Mouse (Mus musculus) G1E (cell line): ENCODE measurements around the gene Snx8. TPM values are rescaled to one million over a fixed set of nuclear protein-coding genes. Genes with fewer than 3 reads are reported as not detected.
"Not testable (repeated sequence)": the region's sequence is repeated elsewhere in the genome, so short reads cannot be mapped to it uniquely, and the experiment has no call there.

Experiments used
- ATAC-seq: 2 replicates; pipeline ENCODE4 v1.8.0; 2016; ENCODE audit warnings: mild to moderate bottlenecking; ENCODE audit not compliant: insufficient number of reproducible peaks, poor library complexity, low FRiP score, severe bottlenecking; ENCODE audit errors: extremely low read depth
- DNase-seq: peaks from one replicate; pipeline ENCODE4 v3.0.0; 2012; ENCODE audit warnings: low spot score
- H3K27me3 ChIP-seq: 2 replicates; pipeline ENCODE4 v1.6.1; 2012; ENCODE audit warnings: mild to moderate bottlenecking, low read length, inconsistent platforms; ENCODE audit not compliant: insufficient read depth
- H3K36me3 ChIP-seq: replicated peaks from 2 replicates; pipeline ENCODE3; 2012; ENCODE audit warnings: mild to moderate bottlenecking, inconsistent platforms
- H3K4me1 ChIP-seq: 2 replicates; pipeline ENCODE4 v1.6.1; 2012; ENCODE audit warnings: low read depth, low read length, inconsistent platforms, mixed read lengths; ENCODE audit not compliant: insufficient read depth
- H3K4me3 ChIP-seq: 2 replicates; pipeline ENCODE4 v1.5.1; 2012; ENCODE audit warnings: low read depth, mild to moderate bottlenecking, inconsistent platforms, low read length, moderate library complexity, mixed read lengths
- H3K9me3 ChIP-seq: replicated peaks from 2 replicates; pipeline ENCODE4 v1.6.1; 2012; ENCODE audit warnings: inconsistent platforms
- CTCF ChIP-seq: IDR thresholded peaks from 2 replicates; pipeline ENCODE4 v1.5.1; 2012; ENCODE audit warnings: low read depth, low read length, inconsistent platforms, mixed read lengths
- GATA1 ChIP-seq: IDR thresholded peaks from 2 replicates; pipeline ENCODE4 v1.6.1; 2012; ENCODE audit warnings: borderline replicate concordance, low read length, inconsistent platforms, mixed read lengths
- GATA2 ChIP-seq: IDR thresholded peaks from 2 replicates; pipeline ENCODE4 v1.6.1; 2012; ENCODE audit warnings: low read depth, low read length, inconsistent platforms, borderline replicate concordance
- POLR2AphosphoS5 ChIP-seq: IDR thresholded peaks from 2 replicates; pipeline ENCODE4 v1.6.1; 2012; ENCODE audit warnings: low read depth, low read length, inconsistent platforms; ENCODE audit not compliant: insufficient replicate concordance
- TAL1 ChIP-seq: conservative IDR thresholded peaks from 2 replicates; pipeline ENCODE4 v1.6.1; 2012; ENCODE audit warnings: low read depth, low read length, inconsistent platforms, mixed read lengths
- polyA plus RNA-seq: library from polyadenylated mRNA; stranded (reverse); fragments of >175 nt; gene quantifications from 2 replicates; pipeline ENCODE4 v1.2.3, GENCODE M21; 2012
- total RNA-seq, 2 experiments: library from RNA; stranded (forward) in 1 of 2; stranded (reverse) in 1 of 2; fragments of 200-1000 nt in 1 of 2; fragments of >200 nt in 1 of 2; fragmentation: Nextera tagmentation in 1 of 2; gene quantifications; 2 replicates each; pipeline ENCODE4 v1.2.3; 2014 to 2017

Gene Snx8
- total and polyA plus RNA-seq, 3 experiments: 17.8 to 21.8 (median 19.9) TPM

GRCm38 (mm10) chr5:140369466-140369865 lies 19.6 kb downstream of the Snx8 start:
- DNase-seq (no peak), ATAC-seq (no peak)
- TF ChIP-seq GATA1 (no peak), CTCF (no peak), TAL1 (no peak), POLR2AphosphoS5 (no peak), GATA2 (no peak)
- no peak overlapping the region for H3K4me3 ChIP-seq
- peaks cover 46% of the 10 kb centered on the region for H3K36me3 ChIP-seq
- H3K27me3 ChIP-seq: no peaks in the 10 kb centered on the region
- H3K9me3 ChIP-seq: no peaks in the 10 kb centered on the region
- peaks cover 14% of the 10 kb centered on the region for H3K4me1 ChIP-seq

- no peak for DNase-seq
- Histone ChIP-seq H3K36me3 (peaks cover 48% of the 10 kb centered on the region), H3K27me3 (no peaks in the 10 kb centered on the region), H3K4me1 (peaks cover 10% of the 10 kb centered on the region), H3K4me3 (no peak overlapping the region), H3K9me3 (no peaks in the 10 kb centered on the region)
- TF ChIP-seq CTCF (no peak), GATA2 (no peak), POLR2AphosphoS5 (no peak), TAL1 (no peak), GATA1 (no peak)
- no peak for ATAC-seq
Observed at GRCm38 (mm10) chr5:140368926-140369325, 20.1 kb downstream of the Snx8 start.

GRCm38 (mm10) chr5:140368126-140368525 lies 20.9 kb downstream of the Snx8 start:
- not testable (repeated sequence) for H3K4me1 ChIP-seq, ATAC-seq, DNase-seq, H3K9me3 ChIP-seq, H3K27me3 ChIP-seq, H3K4me3 ChIP-seq
- H3K36me3 ChIP-seq: peaks cover 48% of the 10 kb centered on the region

- TF ChIP-seq GATA2: no peak
- no peak for TF ChIP-seq GATA1
- no peak for TF ChIP-seq CTCF
- TF ChIP-seq TAL1: no peak
- TF ChIP-seq POLR2AphosphoS5: no peak
- Histone ChIP-seq H3K36me3 (peaks cover 59% of the 10 kb centered on the region), H3K9me3 (peaks cover 7% of the 10 kb centered on the region; the same call in 1 of the 2 replicates), H3K4me3 (no peak overlapping the region), H3K4me1 (no peaks in the 10 kb centered on the region; the same call in 1 of the 2 replicates), H3K27me3 (no peaks in the 10 kb centered on the region)
- DNase-seq (no peak), ATAC-seq (no peak)
Observed at GRCm38 (mm10) chr5:140364415-140364814, 24.6 kb downstream of the Snx8 start.

- H3K4me3 ChIP-seq: no peak overlapping the region
- peaks cover 80% of the 10 kb centered on the region for H3K36me3 ChIP-seq
- TF ChIP-seq GATA1: no peak
- TF ChIP-seq POLR2AphosphoS5: no peak
- TF ChIP-seq CTCF: no peak
- no peak for TF ChIP-seq TAL1
- TF ChIP-seq GATA2: no peak
- ATAC-seq (no peak), DNase-seq (no peak)
- H3K27me3 ChIP-seq: no peaks in the 10 kb centered on the region
- H3K4me1 ChIP-seq: no peaks in the 10 kb centered on the region
- peaks cover 7% of the 10 kb centered on the region; the same call in 1 of the 2 replicates for H3K9me3 ChIP-seq
Observed at GRCm38 (mm10) chr5:140359930-140360674, 29.0 kb downstream of the Snx8 start.

- Histone ChIP-seq H3K4me3 (no peak overlapping the region), H3K4me1 (no peaks in the 10 kb centered on the region), H3K36me3 (peaks cover 91% of the 10 kb centered on the region), H3K9me3 (no peaks in the 10 kb centered on the region), H3K27me3 (no peaks in the 10 kb centered on the region)
- DNase-seq (no peak), ATAC-seq (no peak)
- TF ChIP-seq GATA1 (no peak), TAL1 (no peak), CTCF (no peak), POLR2AphosphoS5 (no peak), GATA2 (no peak)
Observed at GRCm38 (mm10) chr5:140357466-140357865, 31.6 kb downstream of the Snx8 start.
